Mouse (Mus musculus): ENCODE data around the gene Fam205a3.
"Not testable (repeated sequence)": the region's sequence is repeated elsewhere in the genome, so short reads cannot be mapped to it uniquely, and the experiment has no call there.

The Fam205a3 gene

GRCm38 (mm10) chr4:42318034-42318433 lies at the start of gene Fam205a3:
Gene Fam205a3, plus strand, starts transcription at chr4:42318334.
- not testable (repeated sequence) for DNase-seq (ENCODE audit: low spot score in 2 of 2)

GRCm38 (mm10) chr4:42293967-42294366 lies 24.2 kb upstream of the Fam205a3 start, which contains the start of gene Gm21953:
Gene Gm21953, plus strand, starts transcription at chr4:42294267.
- DNase-seq (ENCODE audit: low spot score in 2 of 2): not testable (repeated sequence)
